Mouse (Mus musculus) ES-E14 (cell line): Measurements from ENCODE around the gene Anxa4.

Experiments used
- CHD2 ChIP-seq: IDR thresholded peaks from 2 replicates; pipeline ENCODE4 v1.6.1; 2014; ENCODE audit warnings: mild to moderate bottlenecking, low read depth, low read length, inconsistent platforms
- HCFC1 ChIP-seq: IDR thresholded peaks from 2 replicates; pipeline ENCODE4 v1.6.1; 2012; ENCODE audit warnings: low read length, inconsistent platforms, borderline replicate concordance; ENCODE audit not compliant: insufficient read depth
- MAFK ChIP-seq: IDR thresholded peaks from 2 replicates; pipeline ENCODE4 v1.6.1; 2014; ENCODE audit warnings: mild to moderate bottlenecking, low read depth, low read length, inconsistent platforms; ENCODE audit not compliant: insufficient read depth
- ZC3H11A ChIP-seq: IDR thresholded peaks from 2 replicates; pipeline ENCODE4 v1.6.1; 2012; ENCODE audit warnings: low read depth, mild to moderate bottlenecking, inconsistent platforms, low read length, borderline replicate concordance
- ZNF384 ChIP-seq: IDR thresholded peaks from 2 replicates; pipeline ENCODE4 v1.6.1; 2012; ENCODE audit warnings: low read depth, low read length, inconsistent platforms

DNA sequence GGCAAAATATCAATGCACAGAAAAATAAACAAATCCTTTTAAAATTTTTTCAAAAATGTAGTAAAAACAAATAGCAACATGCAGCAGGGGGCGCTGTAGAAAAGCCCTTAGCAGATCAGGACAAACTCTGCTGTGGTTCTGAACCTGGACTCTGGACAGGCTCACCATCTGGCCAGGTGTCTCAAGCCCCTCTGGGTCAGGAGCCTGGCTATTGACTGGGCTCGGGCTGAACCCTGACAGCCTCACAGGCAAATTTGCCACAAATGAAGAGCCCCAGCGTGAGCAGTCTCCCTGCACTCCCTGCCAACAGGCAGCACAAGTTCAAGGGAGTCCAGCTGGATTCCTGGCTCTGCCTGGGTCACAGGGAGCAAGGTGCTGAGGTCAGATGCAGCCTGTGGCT lies 20.0 kb upstream of the Anxa4 start:
- TF ChIP-seq HCFC1 (no peak), ZC3H11A (no peak), ZNF384 (no peak), MAFK (no peak), CHD2 (no peak)
